Mouse (Mus musculus): ENCODE data around the gene Ptcra. TPM values are rescaled to one million over a fixed set of nuclear protein-coding genes. Genes with fewer than 3 reads are reported as not detected.
A peak's percentile ranks its signal among the peaks of the same experiment; 100 is the strongest.
"Not testable (repeated sequence)": the region's sequence is repeated elsewhere in the genome, so short reads cannot be mapped to it uniquely, and the experiment has no call there.

The Ptcra gene
- total RNA-seq, 2 experiments from 2014 or later, result not detected

DNA sequence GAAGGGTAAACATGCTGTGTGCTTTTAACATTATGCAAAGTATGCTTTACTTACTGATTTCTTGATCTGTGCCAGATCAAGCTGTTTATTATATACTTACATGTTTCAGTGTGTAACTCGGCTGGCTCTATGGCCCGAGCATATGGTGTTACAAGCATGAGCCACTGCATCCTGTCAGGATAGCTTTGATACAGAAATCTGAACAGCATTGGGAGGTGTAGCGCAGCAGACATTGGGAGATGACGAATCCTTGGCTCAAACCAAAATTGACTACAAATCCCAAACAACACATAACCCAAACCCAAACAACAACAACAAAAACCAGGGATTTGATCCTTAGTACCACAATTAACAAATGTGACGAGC is 8.5 kb upstream of the Ptcra start:
- no peak for DNase-seq
- intact Hi-C loops (cut with DNase I), result no loop called here

DNA sequence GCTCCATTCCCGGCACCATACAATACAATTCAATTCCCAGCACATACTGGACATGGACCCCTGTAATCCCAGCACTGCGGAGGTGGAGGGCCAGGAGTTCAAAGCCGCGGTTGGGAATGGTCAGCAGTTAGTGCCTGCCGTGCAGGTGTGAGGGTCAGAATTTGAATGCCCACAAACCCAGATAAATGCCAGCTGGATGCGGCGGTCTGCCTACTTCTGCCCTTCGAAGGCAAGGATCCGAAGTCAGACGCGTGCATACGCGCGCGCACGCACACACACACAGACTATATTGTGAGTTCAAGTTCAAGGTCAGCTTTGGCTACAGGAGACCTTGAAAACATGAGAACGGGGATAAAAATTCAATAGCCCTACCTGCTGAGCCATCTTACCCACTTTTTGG is 8.1 kb upstream of the Ptcra start:
- intact Hi-C loops (cut with DNase I), result no loop called here
- DNase-seq, result no peak

DNA sequence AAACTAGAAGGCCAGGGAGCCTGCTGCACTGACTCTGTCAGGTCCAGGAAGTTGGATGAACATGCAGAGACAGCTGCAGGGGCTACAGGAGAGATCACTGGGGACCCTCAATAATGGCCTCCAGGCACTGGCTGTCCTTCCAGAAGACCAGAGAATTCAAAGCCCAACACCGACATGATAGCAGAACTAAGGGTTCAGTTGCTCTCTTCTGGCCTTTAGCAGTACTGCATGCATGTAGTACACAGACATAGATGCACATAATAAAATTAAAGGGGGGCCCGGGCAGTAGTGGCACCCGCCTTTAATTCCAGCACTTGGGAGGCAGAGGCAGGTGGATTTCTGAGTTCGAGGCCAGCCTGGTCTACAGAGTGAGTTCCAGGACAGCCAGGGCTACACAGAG is 7.5 kb upstream of the Ptcra start:
- DNase-seq, result no peak
- intact Hi-C loops (cut with DNase I), result no loop called here

DNA sequence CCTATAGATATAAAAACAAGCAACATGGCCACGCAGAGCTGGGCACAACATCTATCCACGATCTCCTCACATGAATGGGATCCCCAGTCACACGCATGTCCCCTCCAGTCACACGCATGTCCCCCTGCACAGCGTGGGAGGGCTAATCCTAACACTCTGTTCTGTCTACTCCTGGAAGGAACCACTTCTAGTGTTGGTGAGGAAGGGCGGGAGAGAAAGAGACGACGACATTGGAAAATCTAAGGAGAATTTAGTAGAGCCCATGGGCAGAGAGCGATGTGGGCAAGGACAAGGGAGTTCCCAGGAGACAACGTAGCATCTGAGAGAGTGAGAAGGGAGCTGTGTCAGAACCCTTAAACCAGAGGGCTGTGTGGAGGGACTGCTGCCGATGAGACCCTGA is 7.0 kb upstream of the Ptcra start:
- intact Hi-C loops (cut with DNase I), result no loop called here

DNA sequence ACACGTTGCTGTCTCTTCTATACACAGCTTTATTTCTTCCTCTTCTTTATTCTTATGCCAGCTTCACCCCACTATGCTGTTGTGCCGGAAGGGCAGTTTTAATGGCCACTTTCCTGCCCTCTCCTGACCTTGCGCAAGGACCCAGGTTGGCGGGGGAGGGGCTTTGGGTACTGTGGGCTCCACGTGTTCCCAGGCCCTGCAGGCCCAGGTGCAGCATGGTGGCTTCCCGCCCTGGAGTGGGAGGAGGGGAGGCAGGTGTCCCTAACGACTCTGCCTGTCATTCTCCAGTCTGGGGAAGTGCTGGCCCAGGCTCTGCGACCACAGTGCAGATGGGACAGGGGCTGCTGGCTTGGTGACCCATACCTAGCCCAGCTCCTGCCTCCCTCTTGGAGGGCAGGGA is 4.4 kb upstream of the Ptcra start:
- no peak for DNase-seq
- intact Hi-C loops (cut with DNase I), result no loop called here

More for the DNA sequence above, 7.0 kb upstream of the Ptcra start:
- DNase-seq, result no peak

DNA sequence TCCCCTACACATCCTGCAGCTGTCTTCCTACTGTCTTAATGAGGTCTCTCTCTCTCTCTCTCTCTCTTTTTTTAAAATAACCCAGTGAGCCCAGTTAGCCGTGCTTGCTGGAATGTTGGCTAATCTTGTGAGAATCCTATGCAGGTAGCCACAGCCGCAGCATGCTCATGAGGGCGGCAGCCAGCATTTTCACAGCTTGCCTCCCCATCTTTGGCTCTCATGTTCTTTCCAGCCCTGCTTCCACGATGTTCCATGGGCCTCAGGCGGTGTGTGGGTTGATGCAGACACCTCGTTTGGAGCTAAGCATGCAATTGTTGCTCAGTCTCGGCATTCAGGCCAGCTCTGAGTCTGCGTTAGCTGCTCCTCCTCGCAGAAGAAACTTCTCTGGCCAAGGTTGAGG is 1.4 kb upstream of the Ptcra start:
- intact Hi-C loops (cut with DNase I); DNase-seq: not testable (repeated sequence)

DNA sequence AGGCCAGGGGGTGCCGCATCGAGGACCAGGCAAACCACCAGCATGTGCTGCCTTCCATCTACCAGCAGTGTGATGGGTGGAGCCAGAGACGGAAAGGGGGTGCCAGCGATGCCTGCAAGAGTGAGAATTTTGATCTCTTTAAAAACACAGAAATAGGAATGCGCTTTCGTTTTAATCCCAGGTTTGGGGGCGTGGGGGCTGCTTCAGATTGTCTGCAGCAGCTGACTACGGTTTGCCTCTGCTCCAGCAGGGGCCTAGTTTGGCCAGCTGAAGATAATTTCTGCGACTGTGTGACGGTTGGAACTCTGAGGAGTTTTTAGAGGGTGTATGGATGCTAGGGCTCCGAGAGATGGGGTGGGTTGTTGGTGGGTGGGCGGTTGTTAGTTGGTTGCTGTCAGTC is 4.8 kb downstream of the Ptcra start:
- intact Hi-C loops (cut with DNase I), result no loop called here
- DNase-seq, result no peak

DNA sequence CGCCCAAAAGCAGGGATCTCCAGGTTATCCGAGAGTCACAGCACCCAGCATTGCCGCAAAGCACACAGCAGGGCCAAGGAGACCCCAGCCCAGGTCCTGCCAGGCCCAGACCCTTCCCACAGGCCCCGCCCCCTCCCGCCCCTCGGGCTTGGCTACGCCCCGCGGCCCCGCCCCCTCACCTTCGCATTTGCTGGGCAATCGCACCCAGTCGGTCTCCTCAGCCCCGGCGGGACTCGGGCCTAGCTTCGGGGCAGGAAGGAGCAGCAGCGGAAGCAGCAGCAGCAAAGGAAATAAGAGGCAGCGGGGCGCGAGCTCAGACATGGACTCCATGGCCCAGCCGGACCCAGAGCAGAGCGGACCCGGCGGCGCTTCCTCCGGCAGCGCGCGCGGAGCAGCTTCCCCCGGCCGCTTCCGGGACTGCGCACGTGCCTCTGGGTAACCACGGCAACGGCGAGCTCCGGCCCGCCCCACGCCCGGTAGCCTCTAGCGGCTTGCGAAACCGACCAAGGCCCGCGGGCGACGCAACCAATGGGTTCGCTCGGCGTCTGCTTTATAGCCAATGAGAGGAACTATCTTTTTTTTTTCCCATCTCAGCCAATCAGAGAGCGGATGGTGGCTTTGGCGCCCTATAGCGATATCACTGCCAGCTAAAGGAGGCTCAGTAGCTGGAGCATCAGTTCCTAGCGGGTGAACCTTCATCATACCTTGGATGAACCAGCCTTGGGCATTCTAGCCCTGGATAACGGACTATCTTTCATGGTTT is 11.5 kb downstream of the Ptcra start, which contains the start of gene Cnpy3:
Cnpy3 (minus strand) TSS at position 421 of the 763 bp plus-strand sequence.
- peak; percentile 91 to 97 for DNase-seq
- intact Hi-C loops (cut with DNase I), result no loop called here

DNA sequence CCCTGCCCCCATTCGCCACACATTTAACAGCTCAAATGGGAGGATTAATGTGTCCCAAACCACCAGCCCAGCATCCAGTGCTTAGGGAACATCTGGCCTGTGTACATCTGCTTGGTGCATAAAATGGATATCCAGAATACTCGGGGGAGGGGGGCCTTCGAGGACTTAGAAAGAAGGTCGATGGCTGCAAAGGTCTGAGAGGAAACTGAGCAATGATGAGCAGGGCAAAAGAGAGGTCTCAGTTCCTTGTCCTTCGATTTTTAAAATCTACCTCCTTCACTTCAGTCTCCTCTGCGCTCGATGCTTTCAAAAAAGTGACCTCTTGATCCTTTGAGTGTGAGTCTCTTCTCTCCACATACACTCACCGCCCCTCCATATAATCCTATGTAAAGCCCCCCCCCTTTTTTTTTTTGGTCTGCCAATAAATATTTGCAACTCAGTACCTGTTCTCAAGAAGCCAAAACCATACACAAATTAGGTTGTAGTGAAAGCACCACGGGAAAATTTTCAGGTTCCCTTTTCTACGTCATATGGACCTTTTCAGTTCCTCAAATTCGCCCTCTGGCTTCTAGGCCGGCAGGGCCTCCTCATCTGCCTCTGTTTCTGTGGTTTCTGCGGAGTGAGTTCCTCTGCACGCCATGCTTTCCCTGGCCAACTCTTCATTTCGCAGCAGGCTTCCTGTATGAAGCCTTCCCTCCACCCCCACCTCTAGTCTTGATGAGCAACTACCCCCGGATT is 12.3 kb downstream of the Ptcra start:
- intact Hi-C loops (cut with DNase I), result no loop called here
- DNase-seq, result no peak

DNA sequence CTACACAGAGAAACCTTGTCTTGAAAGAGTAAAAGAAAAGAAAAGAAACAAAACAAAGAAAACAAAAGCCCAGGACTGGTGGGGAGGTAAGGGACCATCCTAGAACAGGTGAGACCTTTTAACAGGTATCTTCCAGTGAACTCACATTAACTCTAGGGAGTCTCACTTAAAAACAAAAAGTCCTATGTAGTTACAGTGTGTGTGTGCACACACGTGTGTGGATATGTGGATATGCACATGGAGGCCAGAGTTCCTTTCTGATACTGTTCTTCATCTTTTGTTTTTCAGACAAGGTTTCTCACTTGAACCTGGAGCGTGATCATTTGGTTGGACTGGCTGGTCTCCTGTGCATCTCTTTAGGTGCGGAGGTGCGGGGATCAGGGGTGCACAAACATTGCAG is 12.9 kb downstream of the Ptcra start:
- intact Hi-C loops (cut with DNase I), result no loop called here
- no peak for DNase-seq

DNA sequence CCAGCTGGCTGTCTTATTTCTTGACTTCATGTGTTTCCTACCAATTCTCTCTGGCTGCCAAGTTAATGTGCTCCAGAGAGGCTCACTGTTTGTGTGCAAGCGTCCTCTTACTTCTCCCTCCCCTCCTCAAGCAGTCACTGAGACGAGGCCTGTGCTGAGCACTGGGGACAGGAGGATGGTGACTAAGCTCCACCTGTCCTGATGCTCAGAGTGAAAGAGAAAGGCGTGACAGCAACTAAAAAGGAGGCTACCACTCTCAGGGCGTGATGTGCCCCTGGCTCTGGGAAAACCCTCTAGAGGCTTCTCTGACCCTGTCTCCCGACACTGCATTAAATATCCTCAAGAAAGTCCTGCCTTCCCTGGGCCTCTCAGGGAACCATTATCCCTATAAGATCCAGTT is 14.2 kb downstream of the Ptcra start:
- no peak for DNase-seq
- intact Hi-C loops (cut with DNase I), result no loop called here

DNA sequence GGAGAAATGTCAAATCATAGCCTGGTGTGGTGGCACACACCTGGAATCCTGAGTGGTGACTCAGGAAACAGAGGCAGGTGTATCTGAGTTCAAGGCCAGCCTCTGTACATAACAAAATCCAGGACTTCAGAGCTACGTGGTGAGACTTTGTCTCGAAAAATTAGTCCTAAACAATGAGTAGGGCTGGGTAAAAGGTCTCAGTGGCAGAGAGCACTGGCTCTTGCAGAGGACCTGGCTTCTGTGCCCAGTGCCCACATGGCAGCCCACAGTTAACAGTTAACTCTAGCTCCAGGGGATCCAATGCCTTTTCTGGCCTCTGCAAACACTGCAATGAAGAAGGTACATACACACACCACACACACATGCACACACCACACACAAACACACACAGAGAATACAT is 15.7 kb downstream of the Ptcra start:
- intact Hi-C loops (cut with DNase I), result no loop called here
- DNase-seq, result no peak

DNA sequence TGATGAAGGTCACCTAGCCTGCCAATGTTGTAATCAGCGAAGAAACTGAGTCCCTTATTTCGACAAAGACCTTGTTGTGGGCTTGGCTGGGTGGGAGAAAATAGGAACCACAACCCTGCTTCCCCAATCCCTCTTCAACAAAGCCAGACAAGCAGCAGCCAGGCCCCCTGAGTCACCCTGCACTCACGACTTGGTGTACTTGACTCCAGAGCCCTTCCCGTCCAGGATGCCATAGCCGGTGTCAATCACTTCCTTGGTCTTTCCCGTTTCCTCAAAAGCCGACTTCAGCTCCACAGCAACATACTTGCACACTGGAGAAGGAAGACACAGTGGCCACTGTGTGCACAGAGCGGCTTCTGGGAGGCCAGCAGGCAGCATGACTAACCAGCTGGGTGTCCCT is 16.3 kb downstream of the Ptcra start:
- no peak for DNase-seq
- intact Hi-C loops (cut with DNase I), result no loop called here

DNA sequence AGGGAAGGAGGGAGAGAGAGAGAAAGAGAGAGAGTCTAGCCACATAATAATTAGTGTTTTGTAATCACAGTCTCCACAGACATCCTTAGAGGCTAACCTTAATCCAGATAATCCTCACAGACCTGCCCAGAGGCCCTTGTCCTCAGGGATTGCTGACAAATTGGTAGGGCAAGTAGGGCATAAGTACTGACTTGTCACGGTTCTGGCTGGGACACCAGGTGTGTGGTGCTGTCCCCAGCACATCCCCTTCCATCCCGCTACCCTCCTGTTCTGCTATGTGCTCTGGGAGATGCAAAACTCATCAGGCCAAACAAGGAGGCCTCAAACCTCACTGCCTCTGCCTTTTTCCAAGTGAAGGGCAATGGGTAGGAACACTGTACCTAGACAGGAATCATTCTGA is 18.0 kb downstream of the Ptcra start:
- intact Hi-C loops (cut with DNase I), result no loop called here
- no peak for DNase-seq

DNA sequence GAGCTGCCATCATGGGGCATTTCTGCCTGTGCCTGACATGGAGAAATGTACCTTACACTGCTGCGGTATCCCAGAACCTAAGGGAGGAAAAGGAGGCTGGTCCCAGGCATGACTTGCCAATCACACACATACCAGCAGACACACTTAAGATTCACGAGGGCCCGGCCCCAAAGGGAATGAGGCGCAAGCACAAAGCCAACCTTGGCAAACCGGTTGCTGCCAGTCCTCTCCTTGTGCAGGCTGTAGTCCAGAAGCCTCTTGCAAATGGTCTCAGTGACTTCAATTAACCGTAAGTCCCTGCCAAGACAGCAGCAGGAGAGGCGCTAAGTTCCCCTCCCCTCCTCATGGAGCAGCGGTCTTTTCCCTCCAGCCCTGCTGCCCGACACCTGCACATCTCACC is 20.5 kb downstream of the Ptcra start:
- no peak for DNase-seq
- intact Hi-C loops (cut with DNase I), result no loop called here

DNA sequence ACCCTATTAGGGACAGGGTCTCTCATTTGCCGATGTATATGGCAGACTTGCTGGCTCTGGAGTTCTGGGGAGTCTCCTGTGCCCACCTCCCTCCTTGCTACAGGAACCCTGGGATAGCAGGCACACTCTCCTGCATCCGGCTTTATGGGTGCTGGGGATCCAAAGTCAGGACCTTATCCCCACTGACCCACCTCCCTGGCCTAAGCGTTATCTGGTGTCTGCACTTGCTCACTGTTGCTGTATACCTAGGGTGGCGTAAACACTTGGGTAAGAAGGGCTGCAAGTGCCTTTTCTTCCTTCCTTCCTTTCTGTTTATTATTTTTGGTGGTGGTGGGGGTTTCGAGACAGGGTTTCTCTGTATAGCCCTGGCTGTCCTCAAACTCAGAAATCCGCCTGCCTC is 22.2 kb downstream of the Ptcra start:
- intact Hi-C loops (cut with DNase I), result no loop called here
- DNase-seq, result no peak

DNA sequence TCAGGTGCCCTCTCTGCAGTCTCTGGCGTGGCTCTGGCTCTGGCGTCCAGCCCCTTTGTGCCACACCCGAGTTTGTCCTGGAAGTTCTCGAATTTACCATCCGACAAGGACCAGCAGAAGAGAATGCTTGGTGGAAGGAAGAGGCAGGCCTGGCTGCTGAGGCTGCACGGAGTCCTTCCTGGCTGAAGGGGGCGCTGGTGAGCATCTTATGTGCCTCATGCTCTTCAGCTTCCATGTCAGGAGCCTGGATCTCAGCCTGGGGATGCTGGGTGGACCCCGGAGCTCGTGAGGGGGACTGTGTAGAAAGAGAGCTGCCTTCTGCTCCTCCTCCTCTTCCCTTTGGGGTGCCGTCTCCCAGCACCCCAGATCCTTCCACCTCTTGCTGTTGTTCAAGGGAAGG is 27.4 kb downstream of the Ptcra start:
- intact Hi-C loops (cut with DNase I), result no loop called here
- DNase-seq, result no peak

DNA sequence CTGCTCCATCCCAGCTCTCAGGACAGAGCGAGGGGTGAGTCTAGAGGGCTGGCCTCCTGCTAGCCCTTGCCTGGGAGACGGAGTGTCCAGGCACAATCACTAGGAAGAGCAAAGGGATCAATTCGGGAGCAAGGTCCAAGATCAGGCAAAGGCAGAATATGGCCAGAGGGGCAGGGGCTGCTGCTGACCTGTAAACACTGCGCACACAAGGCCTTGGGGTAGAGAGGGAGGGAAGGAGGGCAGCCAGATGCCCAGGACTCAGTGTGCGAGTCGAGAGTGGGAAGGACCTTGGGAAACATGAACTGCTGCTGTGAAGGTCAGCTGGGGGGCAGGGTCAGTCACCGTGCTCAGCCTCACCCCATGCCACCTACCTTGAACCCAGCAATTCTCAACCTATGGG is 28.2 kb downstream of the Ptcra start:
- DNase-seq, result no peak
- intact Hi-C loops (cut with DNase I), result no loop called here

DNA sequence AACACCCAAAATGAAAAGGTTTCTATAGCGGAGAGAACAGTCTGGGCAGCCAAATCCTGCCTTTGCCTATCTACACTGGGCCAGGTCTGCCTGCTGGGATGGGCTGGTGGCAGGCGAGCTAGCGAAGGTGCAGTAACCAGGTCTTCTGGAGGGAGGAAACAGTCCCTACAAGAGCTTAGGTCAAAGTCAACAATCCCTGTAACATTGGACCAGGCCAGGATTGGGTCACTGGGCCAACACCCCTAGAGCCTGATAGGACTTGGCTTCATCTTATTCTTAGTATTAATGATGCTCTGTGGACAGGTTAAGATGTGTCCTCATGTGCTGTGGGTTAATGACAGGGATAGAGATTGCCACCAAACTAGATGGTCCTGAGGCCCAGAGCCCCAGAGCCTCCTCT is 29.5 kb downstream of the Ptcra start:
- no peak for DNase-seq
- intact Hi-C loops (cut with DNase I), result no loop called here

DNA sequence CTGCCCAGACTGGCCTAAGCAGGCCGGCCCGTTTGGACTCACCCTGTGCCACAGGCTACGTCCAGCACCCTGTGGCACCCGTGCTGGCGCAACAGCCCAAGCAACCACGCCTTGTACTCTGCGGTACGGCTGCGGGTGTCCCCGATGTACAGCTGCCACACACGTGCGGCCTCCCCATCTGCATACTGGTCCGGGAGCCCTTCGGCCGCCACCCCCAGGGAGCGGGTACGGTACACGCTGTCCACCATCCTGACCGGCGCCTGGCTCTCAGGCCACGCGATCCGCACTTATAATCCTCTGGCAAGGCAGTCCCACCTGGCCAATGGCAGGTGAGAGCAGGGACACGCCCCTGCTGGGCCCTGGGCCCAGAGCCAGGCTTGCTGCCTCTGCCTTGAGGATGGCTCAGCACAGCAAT is 34.6 kb downstream of the Ptcra start, which contains the start of gene Gnmt:
Gnmt (minus strand) TSS at position 265 of the 415 bp plus-strand sequence.
- intact Hi-C loops (cut with DNase I), result loop anchor here (5.0 kb wide), 1 partner anchor 202 kb away; no protein-coding TSS in a partner anchor
- no peak for DNase-seq

DNA sequence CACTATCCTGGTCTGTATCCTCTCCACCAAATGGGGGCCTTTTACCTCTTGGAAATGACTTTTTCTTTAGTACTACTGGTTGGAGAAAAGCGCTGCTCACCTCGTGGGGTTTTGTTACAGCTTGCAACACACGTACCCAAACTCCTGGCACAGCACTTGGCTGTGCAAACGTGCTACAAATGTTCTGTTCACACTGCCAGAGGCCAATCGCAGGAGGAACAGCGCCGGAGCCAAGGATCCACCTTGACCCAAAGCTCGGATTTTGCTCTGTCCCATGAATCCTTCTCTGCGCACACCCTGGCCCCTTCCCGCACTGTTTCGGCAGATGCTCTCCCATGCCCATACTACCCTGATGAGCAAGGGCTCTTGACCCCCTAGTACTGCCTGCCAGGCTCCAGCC is 35.0 kb downstream of the Ptcra start:
- intact Hi-C loops (cut with DNase I), result loop anchor here (5.0 kb wide), 1 partner anchor 201 kb away; no protein-coding TSS in a partner anchor

DNA sequence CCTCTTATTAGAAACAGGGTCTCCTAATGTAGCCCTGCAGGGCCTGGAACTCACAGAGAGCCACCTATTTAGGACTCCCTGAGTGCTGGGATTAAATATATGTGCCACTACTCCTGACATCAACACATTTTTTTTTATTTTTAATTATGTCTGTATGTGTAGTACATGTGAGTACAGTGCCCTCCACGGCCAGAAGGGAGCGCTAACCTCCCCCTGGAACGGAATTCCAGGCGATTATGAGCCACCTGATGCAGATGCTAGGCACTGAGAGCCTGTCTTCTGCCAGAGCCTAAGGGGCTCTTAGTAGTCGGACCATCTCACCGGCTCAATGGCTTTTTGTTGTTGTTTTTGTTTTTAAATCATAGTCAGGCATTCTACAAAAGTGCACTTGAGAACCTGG is 35.5 kb downstream of the Ptcra start:
- intact Hi-C loops (cut with DNase I), result loop anchor here (5.0 kb wide), 1 partner anchor 201 kb away; no protein-coding TSS in a partner anchor

More for the DNA sequence above, 35.0 kb downstream of the Ptcra start:
- DNase-seq, result no peak

More for the DNA sequence above, 35.5 kb downstream of the Ptcra start:
- no peak for DNase-seq

Data from gastrocnemius, postnatal 36 days (tissue).